Mouse (Mus musculus) erythroblast, embryonic 14.5 days (primary cell): ENCODE results near the gene Duox2.
"Not testable (repeated sequence)": the region's sequence is repeated elsewhere in the genome, so short reads cannot be mapped to it uniquely, and the experiment has no call there.

ENCODE experiments used
- GATA1 ChIP-seq: IDR thresholded peaks from 2 replicates; pipeline ENCODE4 v1.6.1; 2012; ENCODE audit warnings: low read length, inconsistent platforms, mixed read lengths
- TAL1 ChIP-seq: IDR thresholded peaks from 3 replicates; pipeline ENCODE4 v1.6.1; 2012; ENCODE audit warnings: low read length, inconsistent platforms, mixed read lengths

DNA sequence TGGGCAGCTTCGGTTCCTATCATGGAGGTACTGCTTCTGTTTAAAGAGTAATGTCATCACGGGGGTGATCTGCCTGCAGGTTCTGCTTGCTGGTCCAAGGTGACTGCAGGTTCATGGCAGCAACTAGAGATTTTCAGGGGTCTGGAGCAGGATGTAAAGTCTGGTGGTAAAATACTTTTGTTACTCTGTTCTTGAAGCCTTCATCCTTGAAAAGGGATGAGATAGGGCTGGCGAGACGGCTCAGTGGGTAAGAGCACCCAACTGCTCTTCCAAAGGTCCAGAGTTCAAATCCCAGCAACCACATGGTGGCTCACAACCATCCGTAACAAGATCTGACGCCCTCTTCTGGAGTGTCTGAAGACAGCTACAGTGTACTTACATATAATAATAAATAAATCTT is 32.1 kb upstream of the Duox2 start:
- TF ChIP-seq TAL1, GATA1: not testable (repeated sequence)
